Mouse (Mus musculus) kidney, embryonic 16.5 days (tissue): ENCODE measurements at regions not wholly inside any gene's neighbourhood (a gene's known extent, or its start where the extent isn't known, plus 50 kb on each side); places are given as distances from the start of the nearest gene placed in this dataset.

Experiments
- ATAC-seq: fragments of 200-750 bp; cut with Nextera tagmentation; 2 replicates; pipeline ENCODE4 v1.8.0; 2017; ENCODE audit warnings: moderate TSS enrichment; ENCODE audit not compliant: low FRiP score, low TSS enrichment
- H3K27ac ChIP-seq: fragments of 300-500 bp; sonication (generic); 2 replicates; pipeline ENCODE4 v1.5.1; 2014; ENCODE audit warnings: low read length
- H3K27me3 ChIP-seq: fragments of 300-500 bp; sonication (generic); 2 replicates; pipeline ENCODE4 v1.6.1; 2014; ENCODE audit warnings: low read length, control low read depth, mixed read lengths; ENCODE audit not compliant: insufficient read depth
- H3K36me3 ChIP-seq: fragments of 300-500 bp; sonication (generic); 2 replicates; pipeline ENCODE4 v1.6.1; 2014; ENCODE audit warnings: low read length, control low read depth, mixed read lengths; ENCODE audit not compliant: insufficient read depth
- H3K4me1 ChIP-seq: fragments of 300-500 bp; sonication (generic); 2 replicates; pipeline ENCODE4 v1.6.1; 2014; ENCODE audit warnings: low read length, control low read depth, mixed read lengths; ENCODE audit not compliant: insufficient read depth
- H3K4me2 ChIP-seq: fragments of 300-500 bp; sonication (generic); replicated peaks from 2 replicates; pipeline ENCODE4 v1.6.1; 2014; ENCODE audit warnings: low read depth, low read length
- H3K4me3 ChIP-seq: fragments of 300-500 bp; sonication (generic); 2 replicates; pipeline ENCODE4 v1.5.1; 2014; ENCODE audit warnings: mild to moderate bottlenecking, low read length
- H3K9ac ChIP-seq: fragments of 300-500 bp; sonication (generic); replicated peaks from 2 replicates; pipeline ENCODE4 v1.6.1; 2014; ENCODE audit warnings: low read length
- H3K9me3 ChIP-seq: fragments of 300-500 bp; sonication (generic); 2 replicates; pipeline ENCODE4 v1.6.1; 2016; ENCODE audit warnings: low read length, control low read depth
- WGBS: fragments of 180-500 bp; shearing (Covaris S2); extraction: QIAGEN DNeasy Blood & Tissue Kit; methylation state at CpG from one replicate; pipeline ENCODE4 v1.1.7; 2014; 5-methylcytosine and 5-hydroxymethylcytosine counted together

- H3K9ac ChIP-seq, result no peak overlapping the region
- no peak overlapping the region for H3K4me3 ChIP-seq
- WGBS, result 46% methylated on average over 6 of the region's 6 CpGs
- no peak overlapping the region for H3K4me2 ChIP-seq
- H3K36me3 ChIP-seq, result no peaks in the 10 kb centered on the region
- peaks cover 10% of the 10 kb centered on the region; the same call in 1 of the 2 replicates for H3K9me3 ChIP-seq
- no peak overlapping the region for H3K27ac ChIP-seq
- no peaks in the 10 kb centered on the region for H3K4me1 ChIP-seq
- ATAC-seq, result no peak
- peaks cover 2% of the 10 kb centered on the region; the same call in 1 of the 2 replicates for H3K27me3 ChIP-seq
Measured at GRCm38 (mm10) chr5:119550916-119551315, 119.6 kb upstream of the Tbx3 start.

GRCm38 (mm10) chr5:119553469-119553868 is 117.0 kb upstream of the Tbx3 start:
- H3K4me3 ChIP-seq, result no peak overlapping the region
- H3K4me1 ChIP-seq, result no peaks in the 10 kb centered on the region
- H3K27me3 ChIP-seq, result peaks cover 2% of the 10 kb centered on the region; the same call in 1 of the 2 replicates
- H3K4me2 ChIP-seq, result no peak overlapping the region
- no peaks in the 10 kb centered on the region for H3K36me3 ChIP-seq
- H3K9ac ChIP-seq, result no peak overlapping the region
- WGBS, result 52% methylated on average over 5 of the region's 5 CpGs
- H3K27ac ChIP-seq, result no peak overlapping the region
- H3K9me3 ChIP-seq, result peaks cover 10% of the 10 kb centered on the region; the same call in 1 of the 2 replicates
- no peak for ATAC-seq

GRCm38 (mm10) chr5:119557071-119557470 is 113.4 kb upstream of the Tbx3 start:
- peaks cover 8% of the 10 kb centered on the region; the same call in 1 of the 2 replicates for H3K9me3 ChIP-seq
- WGBS, result 38% methylated on average over 5 of the region's 5 CpGs
- no peak overlapping the region for H3K9ac ChIP-seq
- ATAC-seq, result no peak
- H3K27me3 ChIP-seq, result peaks cover 11% of the 10 kb centered on the region
- H3K36me3 ChIP-seq, result no peaks in the 10 kb centered on the region
- no peak overlapping the region for H3K4me3 ChIP-seq
- no peak overlapping the region for H3K27ac ChIP-seq
- H3K4me2 ChIP-seq, result no peak overlapping the region
- H3K4me1 ChIP-seq, result no peaks in the 10 kb centered on the region

GRCm38 (mm10) chr5:119559696-119560095 is 110.8 kb upstream of the Tbx3 start:
- Histone ChIP-seq H3K27ac (no peak overlapping the region), H3K9ac (no peak overlapping the region), H3K27me3 (peaks cover 26% of the 10 kb centered on the region), H3K36me3 (no peaks in the 10 kb centered on the region), H3K4me2 (no peak overlapping the region), H3K4me3 (no peak overlapping the region), H3K9me3 (no peaks in the 10 kb centered on the region), H3K4me1 (peaks cover 17% of the 10 kb centered on the region)
- 82% methylated on average over 11 of the region's 11 CpGs for WGBS
- no peak for ATAC-seq

GRCm38 (mm10) chr5:119560392-119560791 is 110.1 kb upstream of the Tbx3 start:
- WGBS, result 97% methylated on average over 5 of the region's 5 CpGs
- peaks cover 17% of the 10 kb centered on the region for H3K4me1 ChIP-seq
- H3K9ac ChIP-seq, result no peak overlapping the region
- H3K27ac ChIP-seq, result no peak overlapping the region
- ATAC-seq, result no peak
- H3K4me2 ChIP-seq, result no peak overlapping the region
- no peak overlapping the region for H3K4me3 ChIP-seq
- peaks cover 31% of the 10 kb centered on the region for H3K27me3 ChIP-seq
- no peaks in the 10 kb centered on the region for H3K9me3 ChIP-seq
- no peaks in the 10 kb centered on the region for H3K36me3 ChIP-seq

- H3K4me1 ChIP-seq, result peaks cover 17% of the 10 kb centered on the region
- no peak overlapping the region for H3K27ac ChIP-seq
- H3K9ac ChIP-seq, result no peak overlapping the region
- ATAC-seq, result no peak
- no peak overlapping the region for H3K4me2 ChIP-seq
- H3K27me3 ChIP-seq, result peaks cover 40% of the 10 kb centered on the region
- H3K9me3 ChIP-seq, result no peaks in the 10 kb centered on the region
- H3K4me3 ChIP-seq, result no peak overlapping the region
- WGBS, result 71% methylated on average over 7 of the region's 7 CpGs
- H3K36me3 ChIP-seq, result no peaks in the 10 kb centered on the region
Measured at GRCm38 (mm10) chr5:119561531-119561930, 108.9 kb upstream of the Tbx3 start.

- H3K36me3 ChIP-seq, result no peaks in the 10 kb centered on the region
- H3K27ac ChIP-seq, result peak overlapping the region; percentile 43; the same call in 1 of the 2 replicates
- peak overlapping the region; percentile 10; the same call in 1 of the 2 replicates for H3K4me3 ChIP-seq
- peak; percentile 91 for ATAC-seq
- peak overlapping the region; percentile 44; the same call in 1 of the 2 replicates for H3K9ac ChIP-seq
- peaks cover 53% of the 10 kb centered on the region for H3K27me3 ChIP-seq
- 5% methylated on average over 33 of the region's 33 CpGs for WGBS
- no peaks in the 10 kb centered on the region for H3K9me3 ChIP-seq
- peaks cover 17% of the 10 kb centered on the region for H3K4me1 ChIP-seq
- peak overlapping the region; percentile 29; the same call in 1 of the 2 replicates for H3K4me2 ChIP-seq
Measured at GRCm38 (mm10) chr5:119563510-119564351, 106.7 kb upstream of the Tbx3 start.

- peaks cover 7% of the 10 kb centered on the region for H3K9me3 ChIP-seq
- peaks cover 17% of the 10 kb centered on the region for H3K4me1 ChIP-seq
- H3K27me3 ChIP-seq, result peaks cover 46% of the 10 kb centered on the region
- no peak overlapping the region for H3K27ac ChIP-seq
- H3K4me3 ChIP-seq, result no peak overlapping the region
- no peaks in the 10 kb centered on the region for H3K36me3 ChIP-seq
- H3K9ac ChIP-seq, result no peak overlapping the region
- 79% methylated on average over 11 of the region's 11 CpGs for WGBS
- ATAC-seq, result no peak
- H3K4me2 ChIP-seq, result no peak overlapping the region
Measured at GRCm38 (mm10) chr5:119567639-119568038, 102.8 kb upstream of the Tbx3 start.

GRCm38 (mm10) chr5:119570054-119570453 is 100.4 kb upstream of the Tbx3 start:
- H3K36me3 ChIP-seq, result no peaks in the 10 kb centered on the region
- H3K4me2 ChIP-seq, result no peak overlapping the region
- no peak overlapping the region for H3K27ac ChIP-seq
- no peak; the same call in 1 of the 2 replicates for ATAC-seq
- H3K4me1 ChIP-seq, result no peaks in the 10 kb centered on the region
- peaks cover 28% of the 10 kb centered on the region for H3K27me3 ChIP-seq
- peaks cover 14% of the 10 kb centered on the region for H3K9me3 ChIP-seq
- no peak overlapping the region for H3K4me3 ChIP-seq
- H3K9ac ChIP-seq, result no peak overlapping the region
- WGBS, result 33% methylated on average over 8 of the region's 8 CpGs

- Histone ChIP-seq H3K4me1 (no peaks in the 10 kb centered on the region), H3K27me3 (peaks cover 16% of the 10 kb centered on the region), H3K9ac (no peak overlapping the region), H3K27ac (no peak overlapping the region), H3K9me3 (peaks cover 14% of the 10 kb centered on the region), H3K36me3 (no peaks in the 10 kb centered on the region), H3K4me2 (no peak overlapping the region), H3K4me3 (no peak overlapping the region)
- 92% methylated on average over 3 of the region's 3 CpGs for WGBS
- no peak for ATAC-seq
Measured at GRCm38 (mm10) chr5:119571644-119572043, 98.8 kb upstream of the Tbx3 start.
